Mouse (Mus musculus): Measurements from ENCODE around the gene Ccdc88c. TPM values are rescaled to one million over a fixed set of nuclear protein-coding genes. Genes with fewer than 3 reads are reported as not detected.

The Ccdc88c gene
- polyA plus RNA-seq, 1 experiment from 2014 or later = 16.5 TPM

DNA sequence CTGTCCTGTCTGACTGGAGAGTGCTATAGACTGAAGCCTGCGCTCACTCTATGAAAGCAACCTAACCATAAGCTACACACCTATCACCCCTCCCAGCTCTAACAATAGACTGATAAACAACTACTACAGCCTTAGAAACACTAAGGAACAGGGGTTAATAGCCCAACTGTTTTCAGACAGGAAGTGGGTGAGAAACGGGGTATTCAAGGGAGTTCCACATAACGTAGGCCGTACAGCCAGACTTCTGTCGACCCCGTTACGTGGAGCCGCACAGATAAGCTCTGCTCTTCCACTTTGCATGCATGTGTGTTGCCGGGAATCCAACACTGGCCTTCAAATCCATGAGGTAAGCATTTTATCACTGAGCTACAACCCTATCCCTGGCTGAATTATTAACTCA, 21.4 kb downstream of the Ccdc88c start:
- H3K36me3 ChIP-seq = no peaks in the 10 kb centered on the region
- no peak overlapping the region for H3K4me2 ChIP-seq (replicated peaks)
- H3K27me3 ChIP-seq = no peaks in the 10 kb centered on the region
- no peaks in the 10 kb centered on the region for H3K9me3 ChIP-seq
- H3K4me3 ChIP-seq (replicated peaks) = no peak overlapping the region
- ATAC-seq = no peak
- 89% methylated on average over 9 of the region's 9 CpGs for WGBS
- no peak overlapping the region for H3K9ac ChIP-seq (replicated peaks)
- peaks cover 64% of the 10 kb centered on the region for H3K4me1 ChIP-seq (replicated peaks)
- 0 out of 2 replicates have a peak overlapping the region, but pooled peaks have one; percentile 33 for H3K27ac ChIP-seq

DNA sequence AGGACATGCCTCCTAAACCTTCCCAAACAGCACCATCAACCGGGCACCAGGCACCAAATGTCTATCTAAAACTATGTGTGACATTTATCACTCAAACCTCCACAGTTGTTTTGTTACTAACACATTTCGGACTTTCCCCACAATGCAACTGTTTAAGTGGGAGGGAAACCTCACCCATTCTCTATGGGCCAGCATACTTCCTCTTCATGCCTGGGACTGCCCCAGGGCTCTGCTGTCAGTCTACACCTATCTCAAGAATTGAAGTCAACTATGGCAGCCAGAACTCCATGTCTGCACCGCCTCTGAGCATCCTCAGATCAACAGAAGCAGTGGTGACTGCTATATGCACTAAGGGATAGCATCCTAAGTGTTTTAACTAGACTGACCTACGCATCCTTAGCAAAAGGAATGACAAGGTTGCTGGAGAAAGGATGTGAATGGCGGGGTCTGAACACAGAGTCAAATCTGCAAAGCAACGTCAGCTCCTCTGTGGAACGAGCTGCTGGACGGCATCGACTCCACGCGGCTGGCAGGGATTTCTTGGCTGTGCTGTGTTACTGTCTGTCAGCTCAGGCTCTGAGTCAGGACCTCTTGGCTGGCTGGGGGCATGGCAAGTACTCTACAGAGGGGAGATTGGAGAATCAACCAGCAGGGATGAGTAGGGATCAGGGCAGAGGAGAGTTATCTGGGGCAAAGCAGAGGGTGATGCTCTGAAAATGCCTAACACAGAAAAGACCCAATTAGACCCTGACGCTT, 23.0 kb downstream of the Ccdc88c start:
- Histone ChIP-seq H3K36me3 (no peaks in the 10 kb centered on the region), H3K4me2 (replicated peaks) (no peak overlapping the region), H3K4me3 (replicated peaks) (no peak overlapping the region), H3K4me1 (replicated peaks) (peaks cover 66% of the 10 kb centered on the region), H3K27ac (peak overlapping the region; percentile 30; the same call in 1 of the 2 replicates), H3K27me3 (0 out of 2 replicates have a peak, but pooled peaks cover 2% of the 10 kb centered on the region), H3K9ac (replicated peaks) (no peak overlapping the region), H3K9me3 (no peaks in the 10 kb centered on the region)
- 89% methylated on average over 12 of the region's 12 CpGs for WGBS
- ATAC-seq = no peak

DNA sequence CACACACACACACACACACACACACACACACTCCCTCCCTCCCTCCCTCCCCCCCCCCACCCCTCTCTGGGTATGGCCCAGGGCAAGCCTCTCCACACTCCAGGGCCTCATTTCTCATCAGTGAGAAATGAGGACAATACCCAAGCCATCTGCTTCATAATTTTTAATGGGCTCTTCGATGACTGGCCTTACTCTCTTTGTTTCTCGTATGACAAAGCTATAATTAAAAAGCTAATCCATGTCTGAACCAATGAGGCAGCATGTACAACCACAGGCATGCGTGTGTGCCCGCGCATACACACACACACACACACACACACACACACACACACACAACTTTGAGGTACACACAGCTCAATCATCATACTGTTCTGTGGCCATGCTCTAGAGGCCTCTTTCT, 23.9 kb downstream of the Ccdc88c start:
- 61% methylated on average over 5 of the region's 5 CpGs for WGBS
- Histone ChIP-seq H3K9ac (replicated peaks) (no peak overlapping the region), H3K4me3 (replicated peaks) (no peak overlapping the region), H3K9me3 (no peaks in the 10 kb centered on the region), H3K27ac (peak overlapping the region; percentile 30; the same call in 1 of the 2 replicates), H3K36me3 (no peaks in the 10 kb centered on the region), H3K4me1 (replicated peaks) (peaks cover 67% of the 10 kb centered on the region), H3K4me2 (replicated peaks) (no peak overlapping the region), H3K27me3 (0 out of 2 replicates have a peak, but pooled peaks cover 2% of the 10 kb centered on the region)
- peak; percentile 54 for ATAC-seq

DNA sequence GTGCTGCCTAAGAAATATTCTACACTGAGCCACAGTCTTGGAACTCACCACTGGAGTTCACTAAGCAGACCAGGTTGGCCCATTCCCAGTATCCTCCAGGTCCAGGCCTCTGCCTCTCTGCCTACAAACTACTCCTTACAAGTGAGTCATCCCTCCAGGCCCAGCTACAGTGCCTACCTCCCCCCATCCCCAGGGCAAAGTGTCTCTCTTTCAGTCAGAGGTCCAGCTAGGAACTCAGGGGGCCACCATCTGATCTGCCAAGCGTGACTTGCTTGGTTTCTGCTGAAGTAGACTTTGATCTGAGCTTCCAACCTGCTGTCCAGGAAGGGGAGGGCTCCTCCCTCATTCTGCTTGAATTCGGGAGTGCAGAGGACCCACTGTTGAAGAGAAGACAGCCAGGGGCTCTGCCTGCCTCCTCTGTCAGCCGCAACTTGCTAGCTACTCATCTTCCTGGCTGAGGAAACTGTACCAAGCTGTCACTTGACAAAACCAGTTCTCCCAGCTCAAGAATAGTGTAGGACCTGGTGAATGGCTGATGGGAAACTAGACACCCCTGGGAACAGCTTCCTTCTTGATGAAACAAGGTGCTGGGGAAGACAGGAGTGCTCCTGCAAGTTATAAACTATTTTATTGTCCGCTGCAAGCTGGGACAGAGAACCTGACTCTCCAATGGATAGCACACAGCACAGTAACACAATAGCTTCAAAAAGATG, 25.9 kb downstream of the Ccdc88c start:
- Histone ChIP-seq H3K4me1 (replicated peaks) (peaks cover 74% of the 10 kb centered on the region), H3K4me3 (replicated peaks) (no peak overlapping the region), H3K36me3 (no peaks in the 10 kb centered on the region), H3K27ac (no peak overlapping the region), H3K9ac (replicated peaks) (no peak overlapping the region), H3K9me3 (no peaks in the 10 kb centered on the region), H3K4me2 (replicated peaks) (no peak overlapping the region), H3K27me3 (0 out of 2 replicates have a peak, but pooled peaks cover 2% of the 10 kb centered on the region)
- WGBS = 34% methylated on average over 4 of the region's 4 CpGs
- ATAC-seq = no peak

DNA sequence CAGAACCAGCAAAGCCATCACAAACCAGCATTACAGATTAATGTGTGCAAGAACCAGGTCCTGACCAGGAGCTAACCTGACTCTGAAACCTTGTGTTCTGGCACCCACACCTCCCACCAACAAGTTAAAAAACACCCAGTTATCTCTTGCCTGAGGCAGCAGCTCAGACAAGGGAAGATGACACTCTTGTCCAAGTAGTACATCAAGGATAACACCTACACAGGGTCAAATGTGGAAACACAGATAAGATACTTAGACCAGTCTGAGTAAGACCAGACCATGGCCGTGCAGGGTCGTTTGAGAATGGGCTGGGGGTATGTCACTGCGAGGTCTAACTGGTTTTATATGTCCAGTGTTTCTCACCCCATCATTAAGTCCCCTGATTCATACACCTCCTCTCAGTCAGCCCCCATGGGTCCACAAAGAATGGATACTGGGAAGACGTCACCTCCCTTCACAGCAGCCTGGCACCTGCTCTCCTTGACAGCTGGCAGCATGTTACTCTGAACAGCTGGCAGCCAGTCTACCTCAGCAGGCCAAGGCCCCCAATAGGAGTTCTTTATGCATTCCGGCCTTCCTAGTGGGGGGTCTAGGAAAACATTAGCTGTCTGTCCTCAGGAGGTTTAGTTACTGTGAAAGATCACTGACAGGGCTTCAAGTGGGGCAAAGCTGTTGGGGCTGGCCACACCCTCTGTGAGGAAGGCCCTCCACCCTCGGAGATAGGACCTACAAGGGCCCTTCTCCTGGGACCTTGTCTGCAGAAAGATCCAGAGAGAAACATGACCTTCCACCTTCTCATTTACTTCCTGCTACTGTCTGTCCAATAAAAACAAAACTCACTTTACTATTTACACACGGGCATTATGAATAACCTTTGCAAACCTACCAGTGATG, 29.5 kb downstream of the Ccdc88c start:
- no peak for ATAC-seq
- Histone ChIP-seq H3K27me3 (0 out of 2 replicates have a peak, but pooled peaks cover 6% of the 10 kb centered on the region), H3K27ac (no peak overlapping the region), H3K4me2 (replicated peaks) (no peak overlapping the region), H3K9ac (replicated peaks) (peak overlapping the region; percentile 17; the same call in 1 of the 2 replicates), H3K4me3 (replicated peaks) (no peak overlapping the region), H3K36me3 (no peaks in the 10 kb centered on the region), H3K4me1 (replicated peaks) (peaks cover 81% of the 10 kb centered on the region), H3K9me3 (no peaks in the 10 kb centered on the region)
- 48% methylated on average over 7 of the region's 7 CpGs for WGBS

DNA sequence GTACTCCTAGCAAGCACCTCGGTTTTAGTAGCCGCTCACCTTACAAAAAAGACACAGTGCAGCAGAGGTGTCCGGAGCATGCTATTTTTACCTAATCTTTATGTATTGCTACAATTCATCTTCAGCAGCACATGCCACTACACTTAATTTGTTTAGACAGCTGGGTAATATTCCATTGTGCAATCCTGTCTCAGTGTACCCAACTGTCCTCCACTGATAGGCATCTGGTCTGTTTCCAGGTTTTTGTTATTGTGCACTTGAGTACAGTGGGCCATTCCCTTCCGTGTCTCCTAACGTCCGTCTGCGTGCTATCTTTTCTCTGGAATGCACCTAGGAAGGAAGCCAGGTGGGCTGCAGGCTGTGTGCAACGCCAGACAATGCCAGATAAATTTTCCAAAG, 30.3 kb downstream of the Ccdc88c start:
- no peak overlapping the region for H3K27ac ChIP-seq
- H3K36me3 ChIP-seq = no peaks in the 10 kb centered on the region
- no peak overlapping the region for H3K4me3 ChIP-seq (replicated peaks)
- no peaks in the 10 kb centered on the region for H3K9me3 ChIP-seq
- 56% methylated on average over 8 of the region's 8 CpGs for WGBS
- H3K9ac ChIP-seq (replicated peaks) = no peak overlapping the region
- H3K4me1 ChIP-seq (replicated peaks) = peaks cover 75% of the 10 kb centered on the region
- H3K4me2 ChIP-seq (replicated peaks) = no peak overlapping the region
- H3K27me3 ChIP-seq = 0 out of 2 replicates have a peak, but pooled peaks cover 6% of the 10 kb centered on the region
- no peak for ATAC-seq

DNA sequence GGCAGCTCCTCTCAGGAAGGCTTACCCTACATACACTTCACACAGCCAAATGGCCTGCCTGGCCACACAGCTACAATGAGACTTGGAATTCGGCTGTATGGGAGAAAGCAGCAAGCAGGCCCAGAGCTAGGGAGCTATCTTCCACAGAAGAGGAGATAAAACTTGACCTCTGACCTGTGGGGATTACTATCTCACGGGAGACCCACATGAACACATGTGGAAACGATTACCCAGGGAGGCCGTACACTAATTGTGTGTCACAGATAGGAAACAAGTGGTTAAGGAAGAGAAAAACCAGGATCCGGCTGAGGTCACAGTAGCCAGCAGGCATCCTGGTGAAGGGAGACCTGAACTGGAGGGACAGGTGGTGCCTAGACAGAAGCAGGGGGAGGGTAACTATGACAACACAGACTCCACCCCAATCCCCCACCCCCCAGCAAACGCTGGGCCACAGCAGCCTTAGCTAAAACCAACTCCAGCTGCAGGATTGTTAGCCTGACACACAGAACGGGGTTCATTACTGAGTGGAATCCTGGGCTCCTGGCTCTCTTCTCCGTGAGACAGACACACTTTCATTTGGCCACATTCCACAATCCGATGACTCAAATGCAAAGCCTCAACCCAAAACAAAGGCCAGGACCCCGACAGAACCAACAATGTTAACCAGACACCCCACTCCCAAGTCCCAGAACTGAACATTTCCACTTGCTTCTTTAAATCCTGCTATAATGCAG, 30.9 kb downstream of the Ccdc88c start:
- ATAC-seq = no peak
- Histone ChIP-seq H3K36me3 (no peaks in the 10 kb centered on the region), H3K9me3 (no peaks in the 10 kb centered on the region), H3K9ac (replicated peaks) (no peak overlapping the region), H3K4me2 (replicated peaks) (no peak overlapping the region), H3K27ac (0 out of 2 replicates have a peak overlapping the region, but pooled peaks have one; percentile 39), H3K4me3 (replicated peaks) (no peak overlapping the region), H3K27me3 (0 out of 2 replicates have a peak, but pooled peaks cover 6% of the 10 kb centered on the region), H3K4me1 (replicated peaks) (peaks cover 70% of the 10 kb centered on the region)
- 9% methylated on average over 10 of the region's 10 CpGs for WGBS

DNA sequence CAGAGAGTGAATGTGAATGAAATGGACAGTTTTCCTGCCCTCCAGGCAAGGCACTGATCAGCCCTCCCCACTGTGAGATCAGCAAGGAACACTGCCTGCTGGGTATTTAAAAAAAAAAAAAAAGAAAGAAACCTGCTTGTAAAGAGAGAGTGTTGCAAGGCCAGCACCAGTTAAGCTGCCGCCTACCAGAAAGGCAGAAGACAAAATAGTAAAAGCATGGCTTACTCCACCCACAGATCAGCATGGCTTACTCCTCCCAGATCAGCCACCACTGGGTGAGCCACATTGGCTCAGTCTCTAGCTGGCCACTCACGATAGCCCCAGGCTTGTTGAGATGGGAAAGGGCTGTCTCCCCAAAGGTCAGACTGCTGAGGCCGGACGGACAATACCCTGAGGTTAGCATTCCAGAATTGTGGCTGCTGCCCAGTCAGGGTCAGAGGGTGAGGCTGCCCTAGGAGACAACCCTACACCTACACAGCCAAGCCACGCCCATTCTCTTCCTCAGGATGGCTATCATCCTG, 32.4 kb downstream of the Ccdc88c start:
- Histone ChIP-seq H3K4me1 (replicated peaks) (peaks cover 67% of the 10 kb centered on the region), H3K9ac (replicated peaks) (no peak overlapping the region), H3K27me3 (0 out of 2 replicates have a peak, but pooled peaks cover 3% of the 10 kb centered on the region), H3K4me3 (replicated peaks) (no peak overlapping the region), H3K27ac (peak overlapping the region; percentile 60), H3K4me2 (replicated peaks) (0 out of 2 replicates have a peak overlapping the region, but pooled peaks have one; percentile 17), H3K9me3 (no peaks in the 10 kb centered on the region), H3K36me3 (no peaks in the 10 kb centered on the region)
- WGBS = 18% methylated on average over 5 of the region's 5 CpGs
- ATAC-seq = peak; percentile 17; the same call in 1 of the 2 replicates

DNA sequence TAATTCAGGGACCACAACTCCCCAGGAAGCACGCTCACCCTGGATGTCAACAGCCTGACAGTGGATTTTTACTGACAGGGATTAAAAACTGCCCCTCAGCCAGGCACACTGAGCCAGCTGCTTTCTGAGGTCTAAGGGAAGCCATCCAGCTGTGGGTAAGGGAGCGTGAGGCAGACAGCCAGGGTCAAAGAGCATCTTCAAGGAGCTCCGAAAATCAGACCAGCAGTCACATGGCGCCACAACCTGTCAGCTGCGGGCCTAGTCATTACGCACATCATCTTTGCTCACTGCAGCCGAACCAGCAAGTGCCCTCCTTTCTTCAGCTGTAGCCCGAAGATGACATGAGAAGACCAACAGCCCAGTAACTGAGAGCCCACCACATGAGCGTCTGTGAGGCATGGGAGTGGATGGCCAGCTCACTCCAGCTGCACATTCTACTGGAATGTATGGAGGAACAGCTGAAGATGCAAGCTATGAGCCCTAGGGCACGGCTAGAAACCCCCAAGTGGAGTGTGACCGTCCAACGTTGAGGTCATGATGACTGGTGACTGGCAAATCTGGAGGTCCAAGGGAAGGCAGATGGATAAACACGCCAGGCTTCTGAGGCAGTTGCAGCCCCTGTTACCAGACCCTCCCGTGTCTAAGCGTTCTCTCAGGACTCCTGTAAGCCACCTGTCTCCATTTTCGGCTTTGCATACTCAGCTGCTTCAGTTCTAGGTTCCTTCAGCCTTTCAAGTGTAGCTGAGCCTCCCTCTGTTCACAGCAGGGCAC, 33.1 kb downstream of the Ccdc88c start:
- Histone ChIP-seq H3K27me3 (0 out of 2 replicates have a peak, but pooled peaks cover 3% of the 10 kb centered on the region), H3K9me3 (no peaks in the 10 kb centered on the region), H3K4me1 (replicated peaks) (peaks cover 67% of the 10 kb centered on the region), H3K4me3 (replicated peaks) (no peak overlapping the region), H3K36me3 (no peaks in the 10 kb centered on the region), H3K4me2 (replicated peaks) (peak overlapping the region; percentile 17; the same call in 1 of the 2 replicates), H3K9ac (replicated peaks) (no peak overlapping the region; the same call in 1 of the 2 replicates), H3K27ac (peak overlapping the region; percentile 60)
- peak; percentile 21; the same call in 1 of the 2 replicates for ATAC-seq
- 21% methylated on average over 16 of the region's 16 CpGs for WGBS

Data from midbrain, embryonic 13.5 days (tissue).